Mouse (Mus musculus) embryonic facial prominence, embryonic 10.5 days (tissue): ENCODE data around the gene Olfr530. TPM values are rescaled to one million over a fixed set of nuclear protein-coding genes. Genes with fewer than 3 reads are reported as not detected.

ENCODE experiments used
- DNase-seq: peaks from one replicate; pipeline ENCODE4 v3.0.0-alpha.2; 2017; ENCODE audit warnings: low spot score
- H3K27ac ChIP-seq: fragments of 300-500 bp; sonication (generic); replicated peaks from 2 replicates; pipeline ENCODE4 v1.5.1; 2016; ENCODE audit warnings: mild to moderate bottlenecking
- H3K27me3 ChIP-seq: fragments of 300-500 bp; sonication (generic); replicated peaks from 2 replicates; pipeline ENCODE4 v1.6.1; 2016; ENCODE audit warnings: low read depth, mild to moderate bottlenecking; ENCODE audit not compliant: poor library complexity, severe bottlenecking
- H3K36me3 ChIP-seq: fragments of 300-500 bp; sonication (generic); replicated peaks from 2 replicates; pipeline ENCODE4 v1.6.1; 2016; ENCODE audit warnings: mild to moderate bottlenecking, moderate library complexity
- H3K4me1 ChIP-seq: fragments of 300-500 bp; sonication (generic); 2 replicates; pipeline ENCODE4 v1.6.1; 2016
- H3K4me3 ChIP-seq: fragments of 300-500 bp; sonication (generic); 2 replicates; pipeline ENCODE4 v1.5.1; 2016; ENCODE audit warnings: mild to moderate bottlenecking, moderate library complexity
- H3K9me3 ChIP-seq: fragments of 300-500 bp; sonication (generic); 2 replicates; pipeline ENCODE4 v1.6.1; 2016; ENCODE audit warnings: mild to moderate bottlenecking
- WGBS: fragments of 180-500 bp; shearing (Covaris S2); methylation state at CpG from one replicate; pipeline ENCODE4 v1.1.7; 2016; 5-methylcytosine and 5-hydroxymethylcytosine counted together
- polyA plus RNA-seq: library from polyadenylated mRNA; unstranded; fragments of >200 nt; fragmentation: Nextera tagmentation; extraction: Ambion mirVana; gene quantifications from 2 replicates; pipeline ENCODE4 v1.2.1, GENCODE M21; 2016

The Olfr530 gene
- polyA plus RNA-seq, result not detected in 2 replicates

DNA sequence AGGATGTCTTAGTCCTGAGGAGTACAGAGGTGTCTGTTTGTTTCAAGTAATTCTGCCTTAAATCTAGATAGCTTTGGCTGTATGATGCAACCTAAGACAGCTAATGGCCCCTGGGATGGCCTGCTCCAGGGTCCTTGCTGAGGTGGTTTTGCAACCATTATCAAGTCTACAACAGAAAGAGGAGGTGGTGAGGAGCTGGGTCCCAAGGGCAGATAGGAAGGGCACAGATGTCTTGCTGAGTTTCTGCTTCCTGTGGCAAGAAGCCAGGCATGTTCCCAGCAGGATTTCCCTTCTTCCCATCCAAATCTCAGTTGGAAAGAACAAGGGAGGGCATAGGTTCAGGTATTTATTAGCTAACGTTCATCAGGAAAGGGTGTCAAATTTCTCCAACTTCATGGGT lies at the start of gene Olfr530:
Olfr530 (minus strand) TSS at position 101 of the 400 bp plus-strand sequence.
- Histone ChIP-seq H3K27me3 (no peaks in the 10 kb centered on the region), H3K27ac (no peak within 1 kb of the TSS), H3K9me3 (no peaks in the 10 kb centered on the region), H3K36me3 (no peaks in the 10 kb centered on the region), H3K4me3 (no peak within 1 kb of the TSS), H3K4me1 (no peaks in the 10 kb centered on the region)
- 29% methylated on average over 1 of the region's 1 CpGs for WGBS
- no peak for DNase-seq

DNA sequence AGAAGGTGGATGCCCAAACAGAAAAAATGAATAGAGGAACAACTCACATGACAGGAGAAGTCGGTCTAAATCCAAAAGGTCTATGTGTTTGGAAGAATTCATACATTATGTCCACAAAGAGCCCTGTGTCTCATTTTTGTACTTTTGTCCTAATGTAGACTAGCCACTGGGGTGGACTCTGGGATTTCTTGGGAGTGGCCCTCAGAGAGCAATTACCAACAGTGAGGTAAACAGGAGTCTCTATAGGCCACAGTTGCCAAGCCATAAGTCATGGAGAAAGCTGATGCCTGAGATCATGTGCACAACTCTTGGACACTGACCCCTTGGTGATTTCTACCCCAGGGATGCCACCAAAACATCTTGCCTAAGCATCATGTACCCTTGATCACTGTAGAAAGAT lies 45.4 kb upstream of the Olfr530 start, which contains the start of gene Olfr532:
Olfr532 (minus strand) TSS at position 101 of the 400 bp plus-strand sequence.
- WGBS, result 90% methylated on average over 1 of the region's 1 CpGs
- H3K27ac ChIP-seq, result no peak within 1 kb of the TSS
- no peak within 1 kb of the TSS for H3K4me3 ChIP-seq
- no peaks in the 10 kb centered on the region for H3K4me1 ChIP-seq
- no peaks in the 10 kb centered on the region for H3K36me3 ChIP-seq
- no peak for DNase-seq
- H3K27me3 ChIP-seq, result no peaks in the 10 kb centered on the region
- no peaks in the 10 kb centered on the region for H3K9me3 ChIP-seq

DNA sequence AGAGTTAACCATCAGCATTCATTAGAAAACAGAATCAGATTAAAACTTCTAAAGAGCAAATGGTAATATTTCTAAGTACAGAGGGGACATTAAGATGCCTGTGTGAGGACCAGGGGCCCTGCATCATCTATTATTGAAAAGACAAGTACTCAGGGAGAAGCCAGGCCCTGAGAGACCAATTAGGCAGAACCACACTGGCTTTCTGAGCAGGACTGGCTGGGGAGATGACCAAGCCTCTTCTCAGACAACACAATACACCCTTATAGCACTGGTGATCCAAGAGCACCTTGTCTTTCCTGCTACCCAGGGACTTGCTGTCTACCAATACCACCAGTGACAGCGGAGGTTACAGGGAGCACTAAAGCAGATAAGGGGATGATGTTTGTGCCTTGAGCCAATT lies 26.7 kb upstream of the Olfr530 start, which contains the start of gene Olfr531:
Olfr531 (minus strand) TSS at position 101 of the 400 bp plus-strand sequence.
- Histone ChIP-seq H3K27me3 (no peaks in the 10 kb centered on the region), H3K36me3 (no peaks in the 10 kb centered on the region), H3K4me3 (no peak within 1 kb of the TSS), H3K9me3 (no peaks in the 10 kb centered on the region), H3K27ac (no peak within 1 kb of the TSS), H3K4me1 (no peaks in the 10 kb centered on the region)
- 90% methylated on average over 1 of the region's 1 CpGs for WGBS
- DNase-seq, result no peak

DNA sequence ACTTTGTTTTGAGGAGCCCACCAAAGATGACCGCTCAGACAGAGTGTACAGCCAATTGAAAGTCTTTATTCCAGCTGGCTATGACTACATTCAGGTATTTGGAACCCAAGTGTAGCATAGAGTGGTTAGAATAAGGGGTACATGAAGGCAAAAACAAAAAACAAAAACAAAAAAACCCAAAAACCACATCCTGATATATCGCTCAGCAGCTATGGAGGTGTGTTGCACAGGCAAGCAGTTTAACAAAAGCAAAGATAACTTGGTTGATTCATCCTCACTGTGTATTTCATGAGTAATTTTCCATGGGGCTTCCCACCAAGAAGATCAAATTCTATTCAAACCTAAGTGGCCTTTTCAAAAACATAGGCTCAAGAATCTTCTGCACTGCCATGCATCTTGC lies 780 bp upstream of the Olfr530 start:
- Histone ChIP-seq H3K4me1 (no peaks in the 10 kb centered on the region), H3K27me3 (no peaks in the 10 kb centered on the region), H3K9me3 (no peaks in the 10 kb centered on the region), H3K27ac (no peak overlapping the region), H3K4me3 (no peak overlapping the region), H3K36me3 (no peaks in the 10 kb centered on the region)
- 96% methylated on average over 2 of the region's 2 CpGs for WGBS
- DNase-seq, result no peak

DNA sequence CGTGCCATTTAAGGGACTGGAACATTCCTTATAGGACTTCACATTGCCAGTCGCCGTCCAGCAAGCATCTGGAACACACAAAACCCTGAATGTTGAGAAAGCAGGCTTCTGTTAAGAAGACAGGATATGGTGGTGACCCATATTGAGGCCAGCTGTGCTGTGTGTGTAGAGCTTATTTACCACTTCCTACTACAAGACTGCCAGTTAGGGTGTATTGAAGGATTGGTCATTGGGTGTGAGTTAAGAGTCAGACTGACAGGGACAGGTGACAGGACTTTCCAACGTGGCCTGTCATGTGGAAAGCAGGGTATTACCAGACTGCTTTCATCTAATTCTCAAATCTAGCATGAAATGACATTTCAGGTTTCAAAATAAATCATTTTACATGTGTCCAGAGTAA lies 1.8 kb downstream of the Olfr530 start:
- Histone ChIP-seq H3K4me1 (no peaks in the 10 kb centered on the region), H3K4me3 (no peak overlapping the region), H3K27ac (no peak overlapping the region), H3K27me3 (no peaks in the 10 kb centered on the region), H3K9me3 (no peaks in the 10 kb centered on the region), H3K36me3 (no peaks in the 10 kb centered on the region)
- no peak for DNase-seq
- 80% methylated on average over 4 of the region's 4 CpGs for WGBS

DNA sequence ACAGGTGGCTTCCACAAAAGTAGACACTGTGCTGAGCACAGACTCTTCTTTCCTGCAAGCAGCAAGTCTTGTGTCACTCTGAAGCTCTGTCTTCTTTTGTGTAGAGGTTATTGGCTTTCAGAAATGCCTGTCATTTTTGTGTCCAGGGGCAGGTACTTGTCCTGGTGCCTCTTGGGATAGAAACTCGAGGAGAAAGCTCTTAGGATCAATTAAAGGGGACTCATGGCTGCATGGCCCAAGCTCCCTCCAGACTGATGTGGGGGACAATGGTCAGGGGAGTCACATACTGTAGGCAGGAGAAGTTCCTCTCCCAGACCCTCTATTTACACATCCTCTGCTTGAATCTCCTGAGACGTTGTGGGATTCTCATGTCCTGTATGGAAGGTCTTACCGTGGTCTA lies 14.6 kb downstream of the Olfr530 start, which contains the start of gene Olfr60:
Olfr60 (minus strand) TSS at position 101 of the 400 bp plus-strand sequence.
- Histone ChIP-seq H3K4me3 (no peak within 1 kb of the TSS), H3K9me3 (no peaks in the 10 kb centered on the region), H3K27ac (no peak within 1 kb of the TSS), H3K36me3 (no peaks in the 10 kb centered on the region), H3K4me1 (no peaks in the 10 kb centered on the region), H3K27me3 (no peaks in the 10 kb centered on the region)
- DNase-seq, result no peak
- WGBS, result 69% methylated on average over 3 of the region's 3 CpGs

DNA sequence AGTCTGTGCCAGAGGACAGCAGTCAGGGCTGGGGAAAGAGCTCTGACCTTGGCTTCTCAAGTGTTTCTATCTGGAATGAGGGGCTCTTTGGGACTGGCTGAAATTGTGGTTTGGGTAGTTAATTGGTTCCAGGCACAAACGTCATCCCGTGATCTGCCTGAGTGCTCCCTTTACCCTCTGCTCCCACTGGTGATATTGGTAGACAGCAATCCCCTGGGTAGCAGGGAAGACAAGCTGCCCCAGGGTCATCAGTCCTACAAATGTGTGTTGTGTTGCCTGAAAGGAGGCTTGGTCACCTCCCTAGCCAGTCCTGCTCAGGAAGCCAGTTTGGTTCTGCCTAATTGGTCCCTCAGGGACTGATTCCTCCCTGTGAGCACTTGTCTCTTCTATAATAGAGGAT lies 42.4 kb downstream of the Olfr530 start, which contains the start of gene Olfr527:
Olfr527 (plus strand) TSS at position 301 of the 400 bp plus-strand sequence.
- peak; percentile 8 for DNase-seq
- H3K27ac ChIP-seq, result no peak within 1 kb of the TSS
- 0 out of 2 replicates have a peak, but pooled peaks cover 5% of the 10 kb centered on the region for H3K4me1 ChIP-seq
- 52% methylated on average over 2 of the region's 2 CpGs for WGBS
- no peaks in the 10 kb centered on the region for H3K27me3 ChIP-seq
- H3K9me3 ChIP-seq, result no peaks in the 10 kb centered on the region
- no peaks in the 10 kb centered on the region for H3K36me3 ChIP-seq
- no peak within 1 kb of the TSS for H3K4me3 ChIP-seq

DNA sequence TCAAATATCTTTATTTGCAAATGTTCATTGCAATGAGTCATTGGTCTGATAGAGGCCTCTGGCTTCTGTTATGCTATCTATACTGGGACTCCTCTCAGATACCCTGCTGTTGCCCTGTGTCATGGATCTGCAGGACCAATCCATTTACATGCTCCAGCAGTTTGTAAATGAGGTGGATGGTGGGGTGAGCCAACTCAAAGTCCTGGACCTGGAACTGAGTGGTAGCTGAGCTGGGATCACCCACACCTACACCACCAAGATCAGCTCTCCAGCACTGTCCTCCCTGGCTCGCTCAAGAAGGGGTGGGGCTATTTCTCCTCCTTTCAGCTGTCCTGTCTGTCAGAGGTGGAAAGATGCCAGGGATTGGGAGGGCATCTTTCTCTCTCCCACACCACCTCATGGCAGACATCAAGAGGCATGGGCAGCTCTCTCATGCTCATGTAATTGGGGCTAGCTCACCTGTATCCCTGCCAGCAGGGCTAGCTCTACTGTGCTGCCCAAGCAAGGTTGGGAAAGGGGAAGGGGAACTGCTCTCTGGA lies 46.3 kb downstream of the Olfr530 start:
- H3K36me3 ChIP-seq, result no peaks in the 10 kb centered on the region
- H3K27ac ChIP-seq, result no peak overlapping the region
- 77% methylated on average over 1 of the region's 1 CpGs for WGBS
- H3K4me1 ChIP-seq, result 0 out of 2 replicates have a peak, but pooled peaks cover 5% of the 10 kb centered on the region
- no peak overlapping the region for H3K4me3 ChIP-seq
- no peaks in the 10 kb centered on the region for H3K27me3 ChIP-seq
- H3K9me3 ChIP-seq, result no peaks in the 10 kb centered on the region
- DNase-seq, result no peak

Other genes starting within 250 kb of the Olfr530 start
- gene Mtg1, start 238.8 kb downstream of the Olfr530 start, polyA plus RNA-seq, result 25.3 and 31.3 TPM in 2 replicates
- gene Sprn, start 221.5 kb downstream of the Olfr530 start, polyA plus RNA-seq, result 0.15 and 0.67 TPM in 2 replicates
- gene Olfr522, start 211.6 kb downstream of the Olfr530 start, polyA plus RNA-seq, result not detected in 2 replicates
- not detected in 2 replicates for gene Olfr523, start 203.1 kb downstream of the Olfr530 start, polyA plus RNA-seq
- not detected in 2 replicates for gene Olfr524, start 170.4 kb downstream of the Olfr530 start, polyA plus RNA-seq
- not detected in 2 replicates for gene Cd163l1, start 158.1 kb downstream of the Olfr530 start, polyA plus RNA-seq
- not detected in 2 replicates for gene 5830411N06Rik, start 129.0 kb downstream of the Olfr530 start, polyA plus RNA-seq
- 0.03 TPM in 1 of 2 replicates, not detected in the other for gene Olfr525, start 55.5 kb downstream of the Olfr530 start, polyA plus RNA-seq
- not detected in 2 replicates for gene Olfr527, start 42.3 kb downstream of the Olfr530 start, polyA plus RNA-seq
- not detected in 2 replicates for gene Olfr60, start 14.7 kb downstream of the Olfr530 start, polyA plus RNA-seq
- not detected in 2 replicates for gene Olfr531, start 26.6 kb upstream of the Olfr530 start, polyA plus RNA-seq
- gene Olfr532, start 45.3 kb upstream of the Olfr530 start, polyA plus RNA-seq, result not detected in 2 replicates
- gene Olfr533, start 87.0 kb upstream of the Olfr530 start, polyA plus RNA-seq, result not detected in 2 replicates
- not detected in 2 replicates for gene Olfr535, start 107.9 kb upstream of the Olfr530 start, polyA plus RNA-seq
- gene Olfr536, start 131.1 kb upstream of the Olfr530 start, polyA plus RNA-seq, result not detected in 2 replicates
- gene Olfr538, start 191.6 kb upstream of the Olfr530 start, polyA plus RNA-seq, result not detected in 2 replicates
- 0.01 TPM in 1 of 2 replicates, not detected in the other for gene Olfr46, start 224.9 kb upstream of the Olfr530 start, polyA plus RNA-seq